Mouse (Mus musculus) lung, embryonic 15.5 days (tissue): ENCODE results near the gene Degs2. TPM values are rescaled to one million over a fixed set of nuclear protein-coding genes. Genes with fewer than 3 reads are reported as not detected.

Source experiments
- ATAC-seq: fragments of 200-750 bp; cut with Nextera tagmentation; 2 replicates; pipeline ENCODE4 v1.8.0; 2017; ENCODE audit warnings: moderate number of reproducible peaks, borderline replicate concordance; ENCODE audit not compliant: low FRiP score, low TSS enrichment; ENCODE audit errors: extremely low read depth
- H3K27ac ChIP-seq: fragments of 300-500 bp; sonication (generic); 2 replicates; pipeline ENCODE4 v1.5.1; 2015; ENCODE audit warnings: moderate library complexity, mild to moderate bottlenecking, inconsistent platforms
- H3K27me3 ChIP-seq: fragments of 300-500 bp; sonication (generic); 2 replicates; pipeline ENCODE4 v1.6.1; 2015; ENCODE audit warnings: inconsistent platforms
- H3K36me3 ChIP-seq: fragments of 300-500 bp; sonication (generic); 2 replicates; pipeline ENCODE4 v1.6.1; 2015; ENCODE audit warnings: inconsistent platforms
- H3K4me1 ChIP-seq: fragments of 300-500 bp; sonication (generic); 2 replicates; pipeline ENCODE4 v1.6.1; 2015; ENCODE audit warnings: inconsistent platforms
- H3K4me2 ChIP-seq: fragments of 300-500 bp; sonication (generic); 2 replicates; pipeline ENCODE4 v1.6.1; 2015; ENCODE audit warnings: inconsistent platforms, mild to moderate bottlenecking, moderate library complexity
- H3K4me3 ChIP-seq: fragments of 300-500 bp; sonication (generic); 2 replicates; pipeline ENCODE4 v1.5.1; 2015; ENCODE audit warnings: mild to moderate bottlenecking, inconsistent platforms
- H3K9ac ChIP-seq: fragments of 300-500 bp; sonication (generic); 2 replicates; pipeline ENCODE4 v1.6.1; 2015; ENCODE audit warnings: inconsistent platforms
- H3K9me3 ChIP-seq: fragments of 300-500 bp; sonication (generic); 2 replicates; pipeline ENCODE4 v1.6.1; 2016; ENCODE audit warnings: inconsistent platforms
- WGBS: fragments of 180-500 bp; shearing (Covaris S2); methylation state at CpG from one replicate; pipeline ENCODE4 v1.1.7; 2015; 5-methylcytosine and 5-hydroxymethylcytosine counted together
- polyA plus RNA-seq: library from polyadenylated mRNA; unstranded; fragments of >200 nt; fragmentation: Nextera tagmentation; extraction: Ambion mirVana; gene quantifications from 2 replicates; pipeline ENCODE4 v1.2.1, GENCODE M21; 2015

Degs2 gene
- polyA plus RNA-seq, 1 experiment from 2014 or later: 1.4 TPM

- H3K27ac ChIP-seq: peak overlapping the region; percentile 20; the same call in 1 of the 2 replicates
- 70% methylated on average over 8 of the region's 8 CpGs for WGBS
- H3K4me1 ChIP-seq: 0 out of 2 replicates have a peak, but pooled peaks cover 7% of the 10 kb centered on the region
- no peak overlapping the region for H3K9ac ChIP-seq
- no peaks in the 10 kb centered on the region for H3K9me3 ChIP-seq
- H3K27me3 ChIP-seq: no peaks in the 10 kb centered on the region
- no peak for ATAC-seq
- no peak overlapping the region for H3K4me2 ChIP-seq
- peaks cover 39% of the 10 kb centered on the region for H3K36me3 ChIP-seq
- no peak overlapping the region for H3K4me3 ChIP-seq
These were observed 26.3 kb downstream of the Degs2 start for GRCm38 (mm10) chr12:108675614-108676401.

- no peak overlapping the region for H3K4me3 ChIP-seq
- H3K27ac ChIP-seq: 0 out of 2 replicates have a peak overlapping the region, but pooled peaks have one; percentile 17
- peaks cover 32% of the 10 kb centered on the region for H3K36me3 ChIP-seq
- 73% methylated on average over 2 of the region's 2 CpGs for WGBS
- no peaks in the 10 kb centered on the region for H3K27me3 ChIP-seq
- no peak for ATAC-seq
- no peak overlapping the region for H3K4me2 ChIP-seq
- H3K9ac ChIP-seq: no peak overlapping the region
- H3K4me1 ChIP-seq: 0 out of 2 replicates have a peak, but pooled peaks cover 7% of the 10 kb centered on the region
- H3K9me3 ChIP-seq: no peaks in the 10 kb centered on the region
These were observed 27.2 kb downstream of the Degs2 start for GRCm38 (mm10) chr12:108674916-108675315.

DNA sequence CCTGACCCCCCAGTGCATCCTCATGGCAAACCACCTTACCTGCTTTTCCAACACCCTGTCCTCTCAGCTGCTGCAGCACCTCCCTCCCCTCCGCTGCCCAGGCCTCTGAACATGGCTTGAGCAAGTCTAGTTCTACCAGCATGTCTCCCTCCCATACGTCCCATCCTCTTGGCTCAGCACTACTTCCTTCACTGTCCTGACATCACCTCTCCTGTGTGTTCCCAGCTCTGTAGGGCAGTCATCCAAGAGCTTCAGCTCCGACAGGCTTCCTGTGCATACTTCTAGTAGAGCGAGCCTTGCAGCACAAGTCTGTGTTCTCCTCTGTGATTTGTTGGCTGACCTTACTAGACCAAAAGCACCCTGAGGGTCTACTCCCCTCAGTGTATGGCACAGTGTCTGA is 27.6 kb downstream of the Degs2 start:
- Histone ChIP-seq H3K9me3 (no peaks in the 10 kb centered on the region), H3K4me1 (0 out of 2 replicates have a peak, but pooled peaks cover 7% of the 10 kb centered on the region), H3K9ac (no peak overlapping the region), H3K4me3 (no peak overlapping the region), H3K4me2 (no peak overlapping the region), H3K27me3 (no peaks in the 10 kb centered on the region), H3K36me3 (peaks cover 28% of the 10 kb centered on the region; the same call in 1 of the 2 replicates), H3K27ac (peak overlapping the region; percentile 18; the same call in 1 of the 2 replicates)
- ATAC-seq: no peak
- 50% methylated on average over 4 of the region's 4 CpGs for whole genome bisulfite sequencing

DNA sequence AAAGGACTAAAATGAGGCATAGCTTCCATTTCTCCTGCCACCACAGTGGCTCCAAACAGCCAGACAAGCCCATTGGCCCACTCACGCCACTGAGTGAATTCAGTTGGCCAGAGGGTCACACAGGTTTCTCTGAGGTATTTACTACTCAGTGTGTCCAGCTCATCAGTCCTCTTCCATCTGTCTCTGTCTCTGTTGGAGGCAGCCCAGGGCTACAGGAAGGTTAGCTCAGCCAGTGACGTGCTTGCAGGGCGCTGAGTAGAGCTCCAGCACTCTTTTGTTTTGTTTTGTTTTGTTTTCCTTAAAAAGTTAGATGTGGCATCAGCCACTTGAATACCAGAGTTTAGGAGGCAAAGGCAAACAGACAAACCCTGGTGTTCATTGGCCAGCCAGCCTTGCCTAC is 28.6 kb downstream of the Degs2 start:
- Histone ChIP-seq H3K9me3 (no peaks in the 10 kb centered on the region), H3K9ac (no peak overlapping the region), H3K4me2 (no peak overlapping the region), H3K4me1 (0 out of 2 replicates have a peak, but pooled peaks cover 7% of the 10 kb centered on the region), H3K36me3 (peaks cover 23% of the 10 kb centered on the region; the same call in 1 of the 2 replicates), H3K4me3 (no peak overlapping the region), H3K27me3 (no peaks in the 10 kb centered on the region), H3K27ac (no peak overlapping the region)
- ATAC-seq: no peak
- WGBS: 82% methylated on average over 3 of the region's 3 CpGs

DNA sequence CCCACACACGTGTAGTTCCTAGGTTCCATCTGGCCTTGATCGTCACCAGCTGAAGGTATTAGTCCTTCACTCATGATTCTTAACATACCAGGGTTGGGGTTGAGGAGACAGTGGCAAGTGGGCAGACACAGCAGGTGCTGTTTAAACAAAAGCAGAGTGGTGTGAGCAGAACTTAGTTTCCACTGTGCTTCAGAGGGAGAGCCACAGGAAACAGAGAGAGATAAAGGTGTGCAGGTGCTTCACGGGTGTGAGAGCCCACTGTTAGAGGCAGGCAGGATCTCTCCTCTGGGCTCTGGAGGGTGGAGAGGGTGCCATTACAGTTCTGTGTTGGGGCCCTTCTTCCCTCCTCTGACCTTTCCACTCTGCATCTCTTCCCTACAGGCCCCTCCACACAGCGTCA is 29.2 kb downstream of the Degs2 start:
- WGBS: 67% methylated on average over 4 of the region's 4 CpGs
- Histone ChIP-seq H3K27ac (no peak overlapping the region), H3K4me1 (0 out of 2 replicates have a peak, but pooled peaks cover 7% of the 10 kb centered on the region), H3K9ac (no peak overlapping the region), H3K4me3 (no peak overlapping the region), H3K36me3 (peaks cover 21% of the 10 kb centered on the region; the same call in 1 of the 2 replicates), H3K27me3 (no peaks in the 10 kb centered on the region), H3K4me2 (no peak overlapping the region), H3K9me3 (no peaks in the 10 kb centered on the region)
- ATAC-seq: no peak

GRCm38 (mm10) chr12:108671541-108671940 is 30.6 kb downstream of the Degs2 start:
- H3K4me2 ChIP-seq: no peak overlapping the region
- no peak for ATAC-seq
- H3K4me1 ChIP-seq: 0 out of 2 replicates have a peak, but pooled peaks cover 7% of the 10 kb centered on the region
- no peak overlapping the region for H3K27ac ChIP-seq
- no peaks in the 10 kb centered on the region for H3K27me3 ChIP-seq
- no peak overlapping the region for H3K4me3 ChIP-seq
- H3K36me3 ChIP-seq: peaks cover 9% of the 10 kb centered on the region; the same call in 1 of the 2 replicates
- no peak overlapping the region for H3K9ac ChIP-seq
- no peaks in the 10 kb centered on the region for H3K9me3 ChIP-seq
- 88% methylated on average over 2 of the region's 2 CpGs for WGBS

GRCm38 (mm10) chr12:108668606-108669235 is 33.4 kb downstream of the Degs2 start:
- 64% methylated on average over 8 of the region's 8 CpGs for WGBS
- peak overlapping the region; percentile 43 for H3K27ac ChIP-seq
- H3K9me3 ChIP-seq: no peaks in the 10 kb centered on the region
- ATAC-seq: no peak; the same call in 1 of the 2 replicates
- no peaks in the 10 kb centered on the region for H3K27me3 ChIP-seq
- peaks cover 3% of the 10 kb centered on the region; the same call in 1 of the 2 replicates for H3K36me3 ChIP-seq
- no peak overlapping the region for H3K4me2 ChIP-seq
- H3K9ac ChIP-seq: no peak overlapping the region
- H3K4me3 ChIP-seq: no peak overlapping the region
- H3K4me1 ChIP-seq: no peaks in the 10 kb centered on the region

DNA sequence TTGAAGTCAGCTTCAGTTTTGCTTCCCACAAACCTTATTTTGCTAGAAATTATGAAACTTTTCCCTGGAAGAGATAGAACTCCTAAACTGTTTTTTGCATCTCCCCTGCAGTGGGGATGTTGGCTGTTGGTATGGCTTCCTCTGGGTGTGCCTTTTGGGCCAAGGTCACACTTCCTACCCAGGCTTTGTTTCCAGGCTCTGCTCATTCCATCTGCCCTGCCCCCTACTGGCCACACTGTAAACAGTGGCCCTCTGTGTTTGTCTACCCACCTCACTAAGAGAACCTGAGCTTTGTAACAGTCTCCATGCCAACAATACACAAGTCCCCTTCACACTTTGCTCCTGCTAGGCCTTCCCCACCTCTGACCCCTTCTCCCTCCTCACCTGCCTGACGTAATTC is 44.8 kb downstream of the Degs2 start:
- no peak overlapping the region for H3K4me2 ChIP-seq
- H3K36me3 ChIP-seq: peaks cover 34% of the 10 kb centered on the region
- H3K4me1 ChIP-seq: no peaks in the 10 kb centered on the region
- WGBS: 74% methylated on average over 1 of the region's 1 CpGs
- ATAC-seq: peak; percentile 46; the same call in 1 of the 2 replicates
- no peak overlapping the region for H3K9ac ChIP-seq
- no peak overlapping the region for H3K27ac ChIP-seq
- H3K27me3 ChIP-seq: no peaks in the 10 kb centered on the region
- H3K4me3 ChIP-seq: no peak overlapping the region
- H3K9me3 ChIP-seq: no peaks in the 10 kb centered on the region

- peaks cover 53% of the 10 kb centered on the region for H3K36me3 ChIP-seq
- WGBS: 78% methylated on average over 11 of the region's 11 CpGs
- H3K4me1 ChIP-seq: no peaks in the 10 kb centered on the region
- no peak for ATAC-seq
- no peaks in the 10 kb centered on the region for H3K27me3 ChIP-seq
- H3K4me2 ChIP-seq: no peak overlapping the region
- H3K4me3 ChIP-seq: no peak overlapping the region
- H3K9me3 ChIP-seq: no peaks in the 10 kb centered on the region
- no peak overlapping the region for H3K9ac ChIP-seq
- no peak overlapping the region for H3K27ac ChIP-seq
These were observed 48.5 kb downstream of the Degs2 start for GRCm38 (mm10) chr12:108653358-108654335.

- Histone ChIP-seq H3K27me3 (no peaks in the 10 kb centered on the region), H3K4me2 (no peak overlapping the region), H3K4me1 (no peaks in the 10 kb centered on the region), H3K27ac (no peak overlapping the region), H3K9me3 (no peaks in the 10 kb centered on the region), H3K36me3 (peaks cover 54% of the 10 kb centered on the region), H3K4me3 (no peak overlapping the region), H3K9ac (no peak overlapping the region)
- whole genome bisulfite sequencing: 63% methylated on average over 7 of the region's 7 CpGs
- no peak for ATAC-seq
These were observed 51.0 kb downstream of the Degs2 start for GRCm38 (mm10) chr12:108651053-108651660.

GRCm38 (mm10) chr12:108647784-108648183 is 54.3 kb downstream of the Degs2 start:
- Histone ChIP-seq H3K9me3 (no peaks in the 10 kb centered on the region), H3K36me3 (peaks cover 36% of the 10 kb centered on the region), H3K27ac (no peak overlapping the region), H3K9ac (no peak overlapping the region), H3K4me3 (no peak overlapping the region), H3K4me1 (no peaks in the 10 kb centered on the region), H3K4me2 (no peak overlapping the region), H3K27me3 (no peaks in the 10 kb centered on the region)
- ATAC-seq: no peak
